Mouse (Mus musculus) kidney, postnatal 0 days (tissue): ENCODE measurements around the gene Dpysl5. TPM values are rescaled to one million over a fixed set of nuclear protein-coding genes. Genes with fewer than 3 reads are reported as not detected.

Experiments
- ATAC-seq: fragments of 200-750 bp; cut with Nextera tagmentation; replicated peaks from 2 replicates; pipeline ENCODE4 v1.8.0; 2017; ENCODE audit warnings: low read depth, moderate number of reproducible peaks, moderate TSS enrichment, moderate library complexity; ENCODE audit not compliant: low FRiP score
- DNase-seq: peaks from one replicate; pipeline ENCODE4 v3.0.0-alpha.2; 2016; ENCODE audit warnings: low spot score
- H3K27ac ChIP-seq: fragments of 300-500 bp; sonication (generic); 2 replicates; pipeline ENCODE4 v1.5.1; 2014; ENCODE audit warnings: mild to moderate bottlenecking
- H3K27me3 ChIP-seq: fragments of 300-500 bp; sonication (generic); 2 replicates; pipeline ENCODE4 v1.6.1; 2014; ENCODE audit warnings: low read length, mixed read lengths; ENCODE audit not compliant: insufficient read depth
- H3K36me3 ChIP-seq: fragments of 300-500 bp; sonication (generic); 2 replicates; pipeline ENCODE4 v1.6.1; 2014; ENCODE audit warnings: low read length, mixed read lengths; ENCODE audit not compliant: insufficient read depth
- H3K4me1 ChIP-seq: fragments of 300-500 bp; sonication (generic); replicated peaks from 2 replicates; pipeline ENCODE4 v1.6.1; 2014; ENCODE audit warnings: antibody characterized with exemption, low read length, mixed read lengths; ENCODE audit not compliant: insufficient read depth
- H3K4me2 ChIP-seq: fragments of 300-500 bp; sonication (generic); 2 replicates; pipeline ENCODE4 v1.6.1; 2014; ENCODE audit warnings: mild to moderate bottlenecking, low read length, moderate library complexity, mixed read lengths
- H3K4me3 ChIP-seq: fragments of 300-500 bp; sonication (generic); replicated peaks from 2 replicates; pipeline ENCODE4 v1.5.1; 2014; ENCODE audit warnings: low read depth, low read length
- H3K9ac ChIP-seq: fragments of 300-500 bp; sonication (generic); 2 replicates; pipeline ENCODE4 v1.6.1; 2014; ENCODE audit warnings: low read depth, low read length
- H3K9me3 ChIP-seq: fragments of 300-500 bp; sonication (generic); replicated peaks from 2 replicates; pipeline ENCODE4 v1.6.1; 2016; ENCODE audit warnings: low read length, inconsistent platforms, mixed read lengths
- CTCF ChIP-seq: IDR thresholded peaks from 2 replicates; pipeline ENCODE4 v1.5.1; 2016; ENCODE audit warnings: antibody characterized with exemption, low read depth, mild to moderate bottlenecking, moderate library complexity
- WGBS: fragments of 180-500 bp; shearing (Covaris S2); extraction: QIAGEN DNeasy Blood & Tissue Kit; methylation state at CpG from one replicate; pipeline ENCODE4 v1.1.7; 2014; 5-methylcytosine and 5-hydroxymethylcytosine counted together
- polyA plus RNA-seq: library from polyadenylated mRNA; unstranded; fragments of >200 nt; fragmentation: Nextera tagmentation; extraction: Ambion mirVana; gene quantifications from 2 replicates; pipeline ENCODE4 v1.2.1, GENCODE M21; 2015

Dpysl5 gene
- polyA plus RNA-seq, 1 experiment from 2014 or later, result 2.1 TPM

DNA sequence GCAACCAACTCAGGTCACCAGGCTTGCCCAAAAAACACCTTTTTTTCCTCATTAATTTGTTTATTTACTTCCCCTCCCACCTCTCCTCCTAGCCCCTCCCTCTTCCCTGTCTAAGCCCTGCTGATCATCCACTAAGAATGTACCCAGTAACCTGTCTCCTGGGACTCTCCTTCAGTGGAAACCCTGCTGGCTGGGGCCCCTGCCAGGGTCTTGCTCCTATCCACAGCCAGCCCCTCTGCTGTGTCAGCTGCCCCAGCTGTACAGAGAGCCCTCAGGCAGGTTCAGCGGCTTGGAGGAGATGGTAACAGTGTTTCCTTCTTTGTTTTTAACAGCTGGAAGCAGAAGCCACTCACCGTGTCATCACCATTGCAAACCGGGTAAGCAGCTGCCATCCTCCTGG lies 69.8 kb downstream of the Dpysl5 start:
- H3K9ac ChIP-seq, result no peak overlapping the region
- H3K27me3 ChIP-seq, result no peaks in the 10 kb centered on the region
- DNase-seq, result no peak
- H3K4me2 ChIP-seq, result no peak overlapping the region
- H3K27ac ChIP-seq, result no peak overlapping the region
- 65% methylated on average over 3 of the region's 3 CpGs for WGBS
- no peaks in the 10 kb centered on the region for H3K36me3 ChIP-seq
- no peaks in the 10 kb centered on the region; the same call in 1 of the 2 replicates for H3K4me1 ChIP-seq
- ATAC-seq, result no peak
- no peak overlapping the region for H3K4me3 ChIP-seq
- TF ChIP-seq CTCF, result no peak
- H3K9me3 ChIP-seq, result no peaks in the 10 kb centered on the region

DNA sequence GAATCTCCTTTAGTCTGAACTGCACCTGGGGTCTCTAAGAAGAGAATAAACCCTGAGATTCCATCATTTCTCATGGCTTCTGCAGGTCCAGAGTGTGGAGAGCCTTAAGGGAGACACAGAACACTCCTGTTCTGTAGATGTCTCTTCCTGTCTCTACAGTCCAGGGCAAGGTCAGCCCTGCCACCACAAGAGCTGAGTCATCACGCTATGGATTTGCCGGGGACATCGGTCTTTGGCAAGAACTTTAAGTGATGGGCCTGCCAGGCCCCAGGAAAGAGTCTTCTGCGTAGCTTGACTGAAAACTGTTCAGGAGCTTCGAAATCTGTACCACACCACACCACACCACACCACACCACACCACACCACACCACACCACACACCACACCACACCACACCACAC lies 76.0 kb downstream of the Dpysl5 start:
- no peak overlapping the region for H3K9ac ChIP-seq
- no peak overlapping the region for H3K27ac ChIP-seq
- WGBS, result 88% methylated on average over 5 of the region's 5 CpGs
- H3K4me3 ChIP-seq, result no peak overlapping the region
- TF ChIP-seq CTCF, result no peak
- no peaks in the 10 kb centered on the region for H3K27me3 ChIP-seq
- DNase-seq, result no peak
- ATAC-seq, result no peak
- H3K4me1 ChIP-seq, result no peaks in the 10 kb centered on the region
- no peaks in the 10 kb centered on the region for H3K36me3 ChIP-seq
- no peaks in the 10 kb centered on the region for H3K9me3 ChIP-seq
- H3K4me2 ChIP-seq, result no peak overlapping the region

DNA sequence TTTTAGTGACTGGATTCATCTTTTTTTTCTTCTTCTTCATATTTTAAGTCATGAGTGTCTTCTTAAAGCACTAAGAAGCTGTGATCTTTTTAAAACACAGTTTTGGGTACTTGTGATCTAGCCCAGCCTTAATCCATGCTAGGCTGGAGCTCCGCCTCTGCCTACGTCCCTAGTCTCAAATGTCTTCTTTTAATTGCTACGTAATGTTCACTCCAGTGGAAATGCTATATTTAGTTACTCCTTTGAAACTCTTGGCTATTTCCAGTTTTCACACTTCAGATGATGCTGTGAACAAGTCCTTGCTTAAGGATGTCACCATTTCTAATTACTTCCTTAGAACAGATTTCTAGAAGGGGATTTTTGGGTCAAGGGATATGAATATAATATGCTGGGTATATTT lies 78.7 kb downstream of the Dpysl5 start:
- Histone ChIP-seq H3K27me3 (no peaks in the 10 kb centered on the region), H3K4me3 (no peak overlapping the region), H3K9ac (no peak overlapping the region), H3K9me3 (no peaks in the 10 kb centered on the region), H3K36me3 (no peaks in the 10 kb centered on the region), H3K4me2 (no peak overlapping the region), H3K4me1 (no peaks in the 10 kb centered on the region), H3K27ac (no peak overlapping the region)
- TF ChIP-seq CTCF, result no peak
- ATAC-seq, result no peak
- WGBS, result 54% methylated on average over 3 of the region's 3 CpGs
- DNase-seq, result no peak

DNA sequence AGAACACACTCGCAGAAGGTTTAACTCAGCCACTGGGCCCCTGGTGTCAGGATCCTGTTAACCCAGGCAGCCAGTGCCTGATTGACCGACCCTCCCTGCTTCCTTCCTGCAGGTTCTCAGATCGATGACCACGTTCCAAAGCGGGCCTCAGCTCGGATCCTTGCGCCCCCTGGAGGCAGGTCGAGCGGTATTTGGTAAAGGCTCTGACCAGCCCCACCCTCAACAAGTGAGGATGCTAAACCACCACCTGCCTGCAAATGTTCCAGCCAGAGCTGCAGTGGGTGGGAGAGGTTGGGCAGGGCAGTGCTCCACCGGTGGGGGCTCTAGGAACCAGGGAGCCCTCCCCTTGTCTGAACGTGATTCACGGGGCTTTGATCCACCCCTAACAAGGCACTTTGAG lies 84.8 kb downstream of the Dpysl5 start:
- ATAC-seq (peak; percentile 60), DNase-seq (peak; percentile 74)
- Histone ChIP-seq H3K27me3 (no peaks in the 10 kb centered on the region), H3K9me3 (no peaks in the 10 kb centered on the region), H3K36me3 (no peaks in the 10 kb centered on the region), H3K4me3 (no peak overlapping the region), H3K9ac (no peak overlapping the region), H3K4me1 (no peaks in the 10 kb centered on the region), H3K27ac (no peak overlapping the region), H3K4me2 (no peak overlapping the region)
- 12% methylated on average over 12 of the region's 12 CpGs for WGBS
- TF ChIP-seq CTCF, result peak; percentile 89

DNA sequence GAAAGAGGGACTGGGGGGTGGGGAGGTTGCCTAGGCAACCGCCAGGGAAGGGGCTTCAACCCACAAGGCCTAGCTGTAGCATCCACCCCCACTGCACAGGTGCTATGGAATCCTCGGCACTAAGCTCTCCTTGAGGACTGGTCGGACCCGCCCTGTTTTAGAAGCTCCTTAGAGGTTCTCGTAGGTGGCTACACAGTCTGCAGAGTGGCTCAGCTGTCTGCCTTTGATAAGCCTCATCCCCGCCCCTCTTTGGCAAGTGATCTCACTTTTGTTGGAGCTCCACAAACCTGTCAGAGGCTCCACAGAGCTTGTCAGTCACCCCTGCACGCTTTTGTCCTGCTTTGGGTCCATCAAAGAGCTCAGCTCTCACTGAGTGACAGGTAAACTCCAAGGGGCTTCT lies 86.1 kb downstream of the Dpysl5 start:
- Histone ChIP-seq H3K9me3 (no peaks in the 10 kb centered on the region), H3K4me1 (no peaks in the 10 kb centered on the region), H3K4me3 (no peak overlapping the region), H3K36me3 (no peaks in the 10 kb centered on the region), H3K27me3 (no peaks in the 10 kb centered on the region), H3K4me2 (no peak overlapping the region), H3K9ac (no peak overlapping the region), H3K27ac (no peak overlapping the region)
- WGBS, result 81% methylated on average over 7 of the region's 7 CpGs
- TF ChIP-seq CTCF, result no peak
- DNase-seq (no peak), ATAC-seq (no peak)

DNA sequence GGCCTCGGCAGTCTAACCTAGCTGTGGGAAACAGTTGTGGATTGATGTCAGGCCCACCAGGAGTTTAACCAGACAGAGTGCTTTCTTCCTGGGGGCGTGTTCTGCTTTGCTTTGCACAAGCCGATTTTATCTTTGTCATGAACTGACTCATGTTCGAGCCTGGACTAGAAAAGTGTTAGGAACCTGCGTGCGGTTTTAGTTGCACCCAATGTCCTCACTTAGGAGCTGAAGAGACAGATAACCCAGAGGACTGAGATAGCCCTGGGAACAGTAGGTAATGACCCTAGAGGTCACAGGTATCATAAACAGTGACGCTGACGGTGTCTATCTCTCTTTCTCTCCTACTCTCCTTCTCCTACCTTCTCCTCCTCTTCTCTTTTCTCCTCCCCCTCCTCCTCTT lies 86.6 kb downstream of the Dpysl5 start:
- ATAC-seq (no peak), DNase-seq (no peak)
- Histone ChIP-seq H3K4me1 (no peaks in the 10 kb centered on the region), H3K4me3 (no peak overlapping the region), H3K9me3 (no peaks in the 10 kb centered on the region), H3K36me3 (no peaks in the 10 kb centered on the region), H3K27me3 (no peaks in the 10 kb centered on the region), H3K27ac (no peak overlapping the region), H3K9ac (no peak overlapping the region), H3K4me2 (no peak overlapping the region)
- no peak for TF ChIP-seq CTCF
- 79% methylated on average over 8 of the region's 8 CpGs for WGBS

DNA sequence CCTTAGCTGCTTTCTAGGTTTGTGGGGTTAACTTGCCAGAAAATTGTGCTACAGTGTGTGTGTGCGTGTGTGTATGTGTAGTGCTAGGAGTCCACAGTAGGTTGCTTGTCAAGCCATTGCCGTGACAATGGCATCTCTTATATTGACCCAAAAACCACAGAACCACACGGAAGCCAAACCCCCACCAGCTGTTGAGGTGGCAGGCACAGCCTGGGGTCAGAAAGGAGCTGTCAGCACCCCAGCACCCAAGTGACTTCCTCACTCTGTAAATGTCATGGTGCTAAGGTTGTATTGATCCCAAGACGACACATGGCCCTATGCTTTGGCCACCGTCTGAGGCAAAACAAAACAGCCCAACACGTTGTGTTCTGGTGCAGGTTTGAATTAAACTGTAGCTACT lies 87.6 kb downstream of the Dpysl5 start:
- 70% methylated on average over 6 of the region's 6 CpGs for WGBS
- no peak overlapping the region for H3K9ac ChIP-seq
- no peaks in the 10 kb centered on the region for H3K36me3 ChIP-seq
- H3K4me2 ChIP-seq, result no peak overlapping the region
- TF ChIP-seq CTCF, result no peak
- no peak for ATAC-seq
- H3K4me1 ChIP-seq, result no peaks in the 10 kb centered on the region
- no peak for DNase-seq
- H3K27ac ChIP-seq, result no peak overlapping the region
- H3K27me3 ChIP-seq, result no peaks in the 10 kb centered on the region
- no peaks in the 10 kb centered on the region for H3K9me3 ChIP-seq
- no peak overlapping the region for H3K4me3 ChIP-seq
